Mouse (Mus musculus) neural tube, embryonic 14.5 days (tissue): Measurements from ENCODE around the gene Gm5751. TPM values are rescaled to one million over a fixed set of nuclear protein-coding genes. Genes with fewer than 3 reads are reported as not detected.
A peak's percentile ranks its signal among the peaks of the same experiment; 100 is the strongest.

ENCODE experiments used
- ATAC-seq: fragments of 200-750 bp; cut with Nextera tagmentation; 2 replicates; pipeline ENCODE4 v1.8.0; 2017; ENCODE audit warnings: low read depth, mild to moderate bottlenecking, moderate TSS enrichment, moderate library complexity
- H3K27ac ChIP-seq: fragments of 300-500 bp; sonication (generic); 2 replicates; pipeline ENCODE4 v1.5.1; 2014; ENCODE audit warnings: low read depth, mild to moderate bottlenecking, control low read depth, low read length, moderate library complexity, mixed read lengths
- H3K27me3 ChIP-seq: fragments of 300-500 bp; sonication (generic); 2 replicates; pipeline ENCODE4 v1.6.1; 2014; ENCODE audit warnings: low read length; ENCODE audit not compliant: control insufficient read depth, insufficient read depth
- H3K36me3 ChIP-seq: fragments of 300-500 bp; sonication (generic); 2 replicates; pipeline ENCODE4 v1.6.1; 2014; ENCODE audit warnings: low read length, mixed read lengths; ENCODE audit not compliant: control insufficient read depth, insufficient read depth
- H3K4me1 ChIP-seq: fragments of 300-500 bp; sonication (generic); 2 replicates; pipeline ENCODE4 v1.6.1; 2014; ENCODE audit warnings: low read length; ENCODE audit not compliant: control insufficient read depth, insufficient read depth
- H3K4me2 ChIP-seq: fragments of 300-500 bp; sonication (generic); 2 replicates; pipeline ENCODE4 v1.6.1; 2014; ENCODE audit warnings: mild to moderate bottlenecking, low read depth, low read length, control low read depth
- H3K4me3 ChIP-seq: fragments of 300-500 bp; sonication (generic); 2 replicates; pipeline ENCODE4 v1.5.1; 2014; ENCODE audit warnings: low read depth, low read length, control low read depth, mixed read lengths
- H3K9ac ChIP-seq: fragments of 300-500 bp; sonication (generic); replicated peaks from 2 replicates; pipeline ENCODE4 v1.6.1; 2014; ENCODE audit warnings: low read depth, mild to moderate bottlenecking, control low read depth, low read length, mixed read lengths
- H3K9me3 ChIP-seq: fragments of 300-500 bp; sonication (generic); 2 replicates; pipeline ENCODE4 v1.6.1; 2016; ENCODE audit warnings: low read length; ENCODE audit not compliant: control insufficient read depth
- WGBS: fragments of 180-500 bp; shearing (Covaris S2); extraction: QIAGEN DNeasy Blood & Tissue Kit; methylation state at CpG from one replicate; pipeline ENCODE4 v1.1.7; 2014; 5-methylcytosine and 5-hydroxymethylcytosine counted together
- polyA plus RNA-seq: library from polyadenylated mRNA; unstranded; fragments of >200 nt; fragmentation: Nextera tagmentation; extraction: Ambion mirVana; gene quantifications from 2 replicates; pipeline ENCODE4 v1.2.1, GENCODE M21; 2014

The Gm5751 gene
- polyA plus RNA-seq, 1 experiment from 2014 or later, result not detected

- H3K9ac ChIP-seq, result no peak overlapping the region
- H3K4me3 ChIP-seq, result no peak overlapping the region
- no peaks in the 10 kb centered on the region for H3K27me3 ChIP-seq
- no peaks in the 10 kb centered on the region for H3K36me3 ChIP-seq
- H3K4me2 ChIP-seq, result no peak overlapping the region
- H3K4me1 ChIP-seq, result no peaks in the 10 kb centered on the region
- H3K27ac ChIP-seq, result no peak overlapping the region
- H3K9me3 ChIP-seq, result no peaks in the 10 kb centered on the region
- WGBS, result 72% methylated on average over 4 of the region's 4 CpGs
- no peak for ATAC-seq
Measured at GRCm38 (mm10) chrX:8900823-8901222, 26.8 kb downstream of the Gm5751 start.

- Histone ChIP-seq H3K4me1 (no peaks in the 10 kb centered on the region), H3K9me3 (no peaks in the 10 kb centered on the region), H3K36me3 (no peaks in the 10 kb centered on the region), H3K4me3 (no peak overlapping the region), H3K9ac (no peak overlapping the region), H3K4me2 (no peak overlapping the region), H3K27ac (no peak overlapping the region), H3K27me3 (no peaks in the 10 kb centered on the region)
- peak; percentile 63; the same call in 1 of the 2 replicates for ATAC-seq
- 26% methylated on average over 6 of the region's 7 CpGs for WGBS
Measured at GRCm38 (mm10) chrX:8901906-8902472, 27.9 kb downstream of the Gm5751 start.

DNA sequence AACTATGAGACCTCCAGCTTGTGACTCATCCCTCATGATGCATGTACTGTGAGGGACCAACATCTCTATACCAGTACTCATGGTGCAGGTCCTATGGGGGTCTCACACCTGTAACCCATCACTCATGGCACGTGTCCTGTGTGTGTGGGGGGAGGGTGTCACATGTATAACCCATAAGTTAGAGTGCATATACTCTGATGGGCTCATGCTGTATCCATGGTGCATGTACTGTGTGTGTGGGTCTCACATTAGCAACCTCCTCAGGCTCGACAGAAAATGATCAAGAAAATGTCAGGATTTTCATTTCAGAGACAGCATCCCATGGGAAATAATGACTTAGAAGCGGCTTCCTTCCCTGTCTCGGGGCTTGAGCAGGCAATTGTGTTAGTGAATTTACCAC, 47.0 kb downstream of the Gm5751 start:
- no peaks in the 10 kb centered on the region for H3K9me3 ChIP-seq
- no peak overlapping the region for H3K9ac ChIP-seq
- H3K36me3 ChIP-seq, result no peaks in the 10 kb centered on the region
- H3K4me3 ChIP-seq, result no peak overlapping the region
- no peak for ATAC-seq
- no peaks in the 10 kb centered on the region for H3K4me1 ChIP-seq
- no peak overlapping the region for H3K27ac ChIP-seq
- no peak overlapping the region for H3K4me2 ChIP-seq
- H3K27me3 ChIP-seq, result no peaks in the 10 kb centered on the region
- 81% methylated on average over 4 of the region's 4 CpGs for WGBS

DNA sequence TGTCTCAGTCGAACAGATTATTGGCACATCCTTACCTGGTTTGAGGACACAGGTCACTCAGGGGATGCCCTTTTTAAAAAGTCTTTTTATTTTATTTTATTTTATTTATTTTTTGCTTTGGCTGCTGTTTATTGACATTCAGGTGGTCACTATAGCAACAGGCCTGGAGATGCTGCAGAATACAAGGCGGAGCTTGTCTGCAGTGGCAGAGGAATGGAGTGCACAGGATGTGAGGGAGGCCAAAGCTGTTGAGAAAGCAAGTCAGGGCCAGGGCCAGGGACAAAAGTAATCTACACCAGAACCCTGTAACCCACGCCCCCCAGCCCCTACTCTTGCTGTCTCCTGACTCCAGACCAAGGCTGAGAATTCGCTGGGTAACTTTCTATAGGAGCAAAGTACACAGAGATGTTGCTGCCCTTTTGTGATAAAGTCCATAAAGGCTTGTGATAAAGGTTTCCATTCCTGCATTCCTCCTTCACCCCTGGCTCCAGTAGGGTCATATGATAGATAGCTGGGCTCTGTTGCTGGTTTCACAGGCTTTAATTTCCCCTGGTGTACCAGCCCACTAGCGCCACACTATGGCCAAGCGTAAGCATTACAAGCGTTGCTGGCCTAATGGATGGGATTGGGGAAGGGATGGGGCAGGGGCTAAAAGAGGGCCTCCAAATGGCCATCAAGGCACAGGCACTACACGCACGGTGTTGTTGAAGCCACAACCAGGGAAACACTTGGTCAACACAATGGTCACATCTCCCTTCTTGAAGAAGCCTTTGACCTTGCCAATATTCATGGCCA, 48.0 kb downstream of the Gm5751 start:
- H3K27ac ChIP-seq, result no peak overlapping the region
- WGBS, result 54% methylated on average over 9 of the region's 9 CpGs

GRCm38 (mm10) chrX:8927308-8927707, 53.3 kb downstream of the Gm5751 start:
- Histone ChIP-seq H3K9me3 (no peaks in the 10 kb centered on the region), H3K36me3 (no peaks in the 10 kb centered on the region), H3K9ac (no peak overlapping the region), H3K4me1 (no peaks in the 10 kb centered on the region), H3K27me3 (no peaks in the 10 kb centered on the region), H3K4me2 (no peak overlapping the region), H3K27ac (no peak overlapping the region), H3K4me3 (no peak overlapping the region)
- WGBS, result 21% methylated on average over 4 of the region's 4 CpGs
- peak; percentile 49 for ATAC-seq

More for the DNA sequence above, 48.0 kb downstream of the Gm5751 start:
- no peaks in the 10 kb centered on the region for H3K4me1 ChIP-seq
- no peak; the same call in 1 of the 2 replicates for ATAC-seq
- no peak overlapping the region for H3K9ac ChIP-seq
- H3K4me3 ChIP-seq, result no peak overlapping the region
- no peaks in the 10 kb centered on the region for H3K27me3 ChIP-seq
- H3K4me2 ChIP-seq, result no peak overlapping the region
- no peaks in the 10 kb centered on the region for H3K36me3 ChIP-seq
- no peaks in the 10 kb centered on the region for H3K9me3 ChIP-seq

Other genes with a start within 250 kb of the Gm5751 start
- gene Ssxb8, start 183.4 kb upstream of the Gm5751 start, polyA plus RNA-seq, result not detected in 2 replicates
- not detected in 2 replicates for gene Ssx9, start 125.8 kb upstream of the Gm5751 start, polyA plus RNA-seq
- gene Ssxb5, start 70.6 kb upstream of the Gm5751 start, polyA plus RNA-seq, result not detected in 2 replicates
- not detected in 2 replicates for gene Gm6592, start 30.3 kb upstream of the Gm5751 start, polyA plus RNA-seq
- gene B630019K06Rik, start 18.1 kb downstream of the Gm5751 start, polyA plus RNA-seq, result 34.3 and 37.4 TPM in 2 replicates
- not detected in 2 replicates for gene Fthl17b, start 88.7 kb downstream of the Gm5751 start, polyA plus RNA-seq
- not detected in 2 replicates for gene Fthl17c, start 102.3 kb downstream of the Gm5751 start, polyA plus RNA-seq
- not detected in 2 replicates for gene Fthl17d, start 112.5 kb downstream of the Gm5751 start, polyA plus RNA-seq
- not detected in 2 replicates for gene Fthl17e, start 159.2 kb downstream of the Gm5751 start, polyA plus RNA-seq
- gene Fthl17f, start 188.8 kb downstream of the Gm5751 start, polyA plus RNA-seq, result not detected in 2 replicates
- not detected in 2 replicates for gene 4930402K13Rik, start 230.3 kb downstream of the Gm5751 start, polyA plus RNA-seq